Mouse (Mus musculus) liver, postnatal 0 days (tissue): ENCODE measurements at regions not wholly inside any gene's neighbourhood (a gene's known extent, or its start where the extent isn't known, plus 50 kb on each side); places are given as distances from the start of the nearest gene placed in this dataset.
A peak's percentile ranks its signal among the peaks of the same experiment; 100 is the strongest.

Source experiments
- ATAC-seq: fragments of 200-750 bp; cut with Nextera tagmentation; 2 replicates; pipeline ENCODE4 v1.8.0; 2017; ENCODE audit warnings: mild to moderate bottlenecking, moderate library complexity
- DNase-seq: peaks from one replicate; pipeline ENCODE4 v3.0.0-alpha.2; 2016
- H3K27ac ChIP-seq: fragments of 300-500 bp; sonication (generic); 2 replicates; pipeline ENCODE4 v1.5.1; 2014; ENCODE audit warnings: antibody characterized with exemption, moderate library complexity, mild to moderate bottlenecking, low read depth
- H3K27me3 ChIP-seq: fragments of 300-500 bp; sonication (generic); 2 replicates; pipeline ENCODE4 v1.6.1; 2014; ENCODE audit warnings: low read length, control low read depth, mixed read lengths; ENCODE audit not compliant: insufficient read depth
- H3K36me3 ChIP-seq: fragments of 300-500 bp; sonication (generic); replicated peaks from 2 replicates; pipeline ENCODE4 v1.6.1; 2014; ENCODE audit warnings: mild to moderate bottlenecking, control low read depth, low read length, moderate library complexity, mixed read lengths; ENCODE audit not compliant: insufficient read depth
- H3K4me1 ChIP-seq: fragments of 300-500 bp; sonication (generic); 2 replicates; pipeline ENCODE4 v1.6.1; 2014; ENCODE audit warnings: antibody characterized with exemption, mild to moderate bottlenecking, control low read depth; ENCODE audit not compliant: insufficient read depth
- H3K4me2 ChIP-seq: fragments of 300-500 bp; sonication (generic); 2 replicates; pipeline ENCODE4 v1.6.1; 2014; ENCODE audit warnings: low read depth, mild to moderate bottlenecking, low read length, moderate library complexity, mixed read lengths
- H3K4me3 ChIP-seq: fragments of 300-500 bp; sonication (generic); 2 replicates; pipeline ENCODE4 v1.5.1; 2014; ENCODE audit warnings: low read depth, low read length
- H3K9ac ChIP-seq: fragments of 300-500 bp; sonication (generic); replicated peaks from 2 replicates; pipeline ENCODE4 v1.6.1; 2014; ENCODE audit warnings: mild to moderate bottlenecking, moderate library complexity
- H3K9me3 ChIP-seq: fragments of 300-500 bp; sonication (generic); 2 replicates; pipeline ENCODE4 v1.6.1; 2016; ENCODE audit warnings: mild to moderate bottlenecking, control low read depth, low read length, mixed read lengths
- CTCF ChIP-seq: sonication (generic); IDR thresholded peaks from 2 replicates; pipeline ENCODE4 v1.5.1; 2016; ENCODE audit warnings: antibody characterized with exemption, low read depth
- EP300 ChIP-seq: IDR thresholded peaks from 2 replicates; pipeline ENCODE4 v1.6.1; 2016; ENCODE audit warnings: antibody characterized with exemption, low read depth, mild to moderate bottlenecking
- WGBS: fragments of 180-500 bp; shearing (Covaris S2); extraction: QIAGEN DNeasy Blood & Tissue Kit; methylation state at CpG from one replicate; pipeline ENCODE4 v1.1.7; 2014; ENCODE audit not compliant: insufficient replicate concordance; 5-methylcytosine and 5-hydroxymethylcytosine counted together

DNA sequence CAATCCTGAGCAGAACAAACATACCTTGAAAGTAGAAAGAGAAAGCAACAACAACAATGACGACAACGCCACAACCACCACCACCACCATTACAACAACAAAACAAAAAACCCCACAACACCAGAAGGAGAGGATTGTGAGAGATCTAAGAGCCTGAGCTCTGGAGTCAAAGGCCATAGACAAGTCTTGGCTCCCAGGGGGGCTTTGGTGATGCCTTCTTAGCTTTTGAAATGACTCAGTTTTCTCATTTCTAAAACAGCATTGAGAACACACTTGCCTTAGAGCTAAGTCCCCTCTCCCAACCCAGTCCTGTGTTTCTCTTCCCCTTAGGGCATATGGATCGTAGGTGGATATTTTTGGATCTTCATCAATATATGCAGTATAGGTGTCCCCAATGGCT lies 112.2 kb downstream of the Kif20b start:
- Histone ChIP-seq H3K27me3 (no peaks in the 10 kb centered on the region), H3K36me3 (no peaks in the 10 kb centered on the region), H3K9ac (no peak overlapping the region), H3K4me2 (no peak overlapping the region), H3K4me1 (no peaks in the 10 kb centered on the region), H3K4me3 (no peak overlapping the region), H3K9me3 (no peaks in the 10 kb centered on the region), H3K27ac (no peak overlapping the region)
- ATAC-seq (no peak), DNase-seq (no peak)
- TF ChIP-seq CTCF, result no peak
- no peak for TF ChIP-seq EP300
- 87% methylated on average over 3 of the region's 3 CpGs for WGBS

DNA sequence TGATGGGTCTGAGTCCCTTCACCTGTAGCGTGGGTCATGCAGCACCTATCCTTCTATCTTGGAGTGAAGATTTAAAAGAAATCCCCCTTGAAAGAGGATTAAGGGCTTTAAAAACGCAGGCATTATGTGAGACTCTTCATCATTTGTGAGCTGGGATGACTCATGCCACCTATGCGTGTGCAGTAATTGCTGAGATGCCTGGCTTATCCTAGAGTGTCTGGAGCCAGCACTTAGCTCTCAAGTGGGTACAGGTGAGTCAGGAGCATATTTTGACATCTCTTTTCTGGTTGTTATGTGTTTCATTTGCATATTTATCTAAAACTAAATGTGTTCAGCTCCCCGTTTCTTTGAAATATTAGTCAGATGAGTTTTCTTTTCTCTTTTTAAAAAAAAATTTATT lies 123.4 kb downstream of the Kif20b start:
- Histone ChIP-seq H3K36me3 (no peaks in the 10 kb centered on the region), H3K4me3 (no peak overlapping the region), H3K4me1 (no peaks in the 10 kb centered on the region), H3K27me3 (no peaks in the 10 kb centered on the region), H3K27ac (no peak overlapping the region), H3K9ac (no peak overlapping the region), H3K4me2 (no peak overlapping the region), H3K9me3 (no peaks in the 10 kb centered on the region)
- 67% methylated on average over 4 of the region's 4 CpGs for WGBS
- DNase-seq (no peak), ATAC-seq (no peak)
- TF ChIP-seq CTCF, result no peak

DNA sequence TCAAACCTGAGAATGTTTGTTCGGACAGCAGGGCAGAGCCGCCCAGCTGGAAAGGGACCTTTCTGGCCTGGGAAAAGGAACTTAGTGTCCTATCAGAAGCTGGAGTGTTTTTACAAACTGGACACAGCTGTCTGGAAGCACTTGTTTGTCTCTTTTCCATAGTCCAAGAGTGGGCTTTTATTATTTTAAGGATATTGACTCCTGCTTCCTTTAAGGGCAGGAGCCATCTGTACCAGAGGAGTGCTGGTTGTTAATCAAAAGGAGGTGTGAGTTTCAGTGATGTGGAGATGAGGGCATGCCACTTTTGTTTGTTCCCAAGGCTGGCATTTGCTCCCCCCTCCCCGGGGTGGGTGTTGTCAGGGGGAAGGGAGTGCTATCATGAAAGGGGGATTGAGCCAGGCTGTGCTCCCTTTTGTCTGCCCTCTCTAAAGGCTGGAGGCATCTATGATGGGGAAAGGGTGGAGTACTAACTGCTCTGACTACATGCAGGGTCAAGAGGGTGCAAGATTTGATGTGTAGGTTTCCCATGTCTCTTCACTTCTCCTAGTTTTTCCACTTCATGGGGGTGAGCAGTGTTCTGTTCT lies 144.3 kb downstream of the Kif20b start:
- H3K9me3 ChIP-seq, result no peaks in the 10 kb centered on the region
- no peak overlapping the region for H3K4me2 ChIP-seq
- TF ChIP-seq EP300 (no peak), CTCF (no peak)
- no peaks in the 10 kb centered on the region for H3K4me1 ChIP-seq
- ATAC-seq (no peak), DNase-seq (no peak)
- WGBS, result 53% methylated on average over 3 of the region's 3 CpGs
- H3K27me3 ChIP-seq, result no peaks in the 10 kb centered on the region
- no peak overlapping the region for H3K4me3 ChIP-seq
- H3K27ac ChIP-seq, result no peak overlapping the region
- H3K9ac ChIP-seq, result no peak overlapping the region
- H3K36me3 ChIP-seq, result no peaks in the 10 kb centered on the region

DNA sequence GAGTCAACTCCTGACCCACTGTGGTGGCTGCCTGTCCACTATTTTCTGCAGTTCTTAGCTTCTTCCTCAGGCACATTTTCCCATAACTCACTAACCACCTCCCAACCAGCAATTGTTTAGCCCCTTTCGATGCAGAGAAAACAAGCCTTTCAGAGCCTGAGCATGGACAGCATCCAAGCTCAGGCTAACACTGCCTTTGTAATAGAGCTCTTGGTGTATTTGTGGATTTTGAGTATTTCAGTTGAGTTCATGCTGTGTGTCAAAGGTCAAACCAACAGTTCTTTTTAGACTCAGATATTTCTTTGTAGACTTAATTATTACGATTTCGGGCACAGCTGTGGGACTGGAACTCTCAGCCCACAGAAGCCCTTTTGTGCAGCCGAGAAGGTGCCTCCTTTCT lies 159.0 kb downstream of the Kif20b start:
- Histone ChIP-seq H3K4me1 (no peaks in the 10 kb centered on the region), H3K36me3 (no peaks in the 10 kb centered on the region), H3K9ac (no peak overlapping the region), H3K4me3 (no peak overlapping the region), H3K4me2 (no peak overlapping the region), H3K27me3 (no peaks in the 10 kb centered on the region), H3K27ac (no peak overlapping the region), H3K9me3 (no peaks in the 10 kb centered on the region)
- no peak for DNase-seq
- WGBS, result 66% methylated on average over 4 of the region's 4 CpGs
- ATAC-seq, result no peak
- TF ChIP-seq CTCF, result no peak
- TF ChIP-seq EP300, result no peak

DNA sequence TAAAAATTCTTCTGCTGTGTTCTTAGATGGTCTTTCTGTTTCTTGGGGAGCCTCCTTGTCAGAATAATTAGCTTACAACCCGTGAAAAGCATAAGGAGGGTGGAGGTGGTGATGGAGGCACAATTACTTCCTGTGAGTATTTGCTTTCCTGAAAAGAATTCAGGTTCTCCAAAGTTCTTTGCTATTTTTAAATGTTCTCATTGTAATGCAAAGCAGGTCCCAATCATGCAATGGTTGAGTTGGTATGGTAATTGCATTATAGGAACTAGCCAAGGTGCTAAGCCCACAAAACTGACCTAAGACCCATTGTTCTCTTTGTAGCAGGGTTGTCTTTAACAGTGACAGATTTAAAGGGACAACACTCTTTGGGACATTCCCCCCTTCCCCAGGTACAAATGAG lies 179.1 kb downstream of the Kif20b start:
- Histone ChIP-seq H3K27me3 (no peaks in the 10 kb centered on the region), H3K4me1 (no peaks in the 10 kb centered on the region), H3K27ac (no peak overlapping the region), H3K4me3 (no peak overlapping the region), H3K36me3 (no peaks in the 10 kb centered on the region), H3K9ac (no peak overlapping the region), H3K4me2 (no peak overlapping the region), H3K9me3 (no peaks in the 10 kb centered on the region)
- ATAC-seq (no peak), DNase-seq (no peak)
- 21% methylated on average over 1 of the region's 1 CpGs for WGBS
- TF ChIP-seq EP300, result no peak
- TF ChIP-seq CTCF, result no peak

DNA sequence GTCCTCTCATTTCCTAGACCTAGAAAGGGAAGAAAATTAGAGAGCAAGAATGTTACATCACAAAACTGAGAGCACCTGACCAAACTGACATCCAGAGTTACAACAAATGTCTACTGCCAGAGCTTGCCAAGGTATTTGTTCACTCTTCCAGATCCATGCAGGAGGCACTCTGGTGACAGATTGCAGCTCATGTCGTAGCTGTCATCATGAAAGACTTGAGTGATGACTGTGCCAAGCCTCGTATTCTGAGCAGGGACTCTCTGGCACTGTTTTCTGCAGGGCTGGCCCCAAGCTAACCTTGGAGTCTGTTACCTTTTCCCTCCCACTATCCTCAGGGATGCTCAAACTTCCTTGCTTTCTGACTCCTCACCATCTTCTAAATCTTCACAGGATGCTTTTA lies 192.2 kb downstream of the Kif20b start:
- Histone ChIP-seq H3K27ac (no peak overlapping the region), H3K9me3 (no peaks in the 10 kb centered on the region), H3K4me3 (no peak overlapping the region), H3K27me3 (no peaks in the 10 kb centered on the region), H3K36me3 (no peaks in the 10 kb centered on the region), H3K4me1 (no peaks in the 10 kb centered on the region), H3K9ac (no peak overlapping the region), H3K4me2 (no peak overlapping the region)
- WGBS, result 61% methylated on average over 2 of the region's 2 CpGs
- DNase-seq (no peak), ATAC-seq (no peak)
- TF ChIP-seq CTCF (no peak), EP300 (no peak)

DNA sequence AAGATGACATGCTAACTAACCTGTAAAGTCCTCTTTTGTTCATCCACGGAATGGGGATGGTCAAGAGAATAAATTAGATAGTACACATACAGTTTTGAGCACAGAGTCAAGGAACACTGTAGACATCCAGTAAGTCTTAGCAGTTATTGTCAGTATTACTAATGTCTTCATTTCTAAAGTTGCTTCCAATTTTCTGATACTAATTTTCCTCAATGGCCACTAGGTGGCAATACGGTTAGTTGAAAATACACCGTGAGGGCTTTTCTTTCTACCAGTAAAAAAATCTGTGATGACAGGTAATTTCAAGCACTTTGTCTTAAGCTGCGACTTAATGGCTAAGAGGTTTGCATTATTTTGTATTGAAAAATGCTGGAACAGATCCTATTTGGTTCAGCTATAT lies 203.1 kb downstream of the Kif20b start:
- TF ChIP-seq CTCF (peak; percentile 60), EP300 (no peak)
- Histone ChIP-seq H3K36me3 (no peaks in the 10 kb centered on the region), H3K9ac (no peak overlapping the region), H3K4me3 (no peak overlapping the region), H3K27ac (no peak overlapping the region), H3K27me3 (no peaks in the 10 kb centered on the region), H3K9me3 (no peaks in the 10 kb centered on the region), H3K4me2 (no peak overlapping the region), H3K4me1 (no peaks in the 10 kb centered on the region)
- ATAC-seq (no peak), DNase-seq (no peak)
- WGBS, result 17% methylated on average over 4 of the region's 4 CpGs
